Mouse (Mus musculus): ENCODE results near the gene Kctd10. TPM values are rescaled to one million over a fixed set of nuclear protein-coding genes. Genes with fewer than 3 reads are reported as not detected.

Gene Kctd10
- polyA plus RNA-seq, 1 experiment from 2014 or later, result 115 TPM

- no peak overlapping the region for H3K9ac ChIP-seq
- H3K36me3 ChIP-seq, result peaks cover 97% of the 10 kb centered on the region
- 0 out of 2 replicates have a peak, but pooled peaks have one; percentile 29 for ATAC-seq (ENCODE audit: insufficient number of reproducible peaks, insufficient read depth, low FRiP score, low TSS enrichment)
- peaks cover 14% of the 10 kb centered on the region for H3K4me1 ChIP-seq
- H3K27me3 ChIP-seq, result no peaks in the 10 kb centered on the region
- no peak overlapping the region for H3K27ac ChIP-seq
- no peaks in the 10 kb centered on the region for H3K9me3 ChIP-seq
- no peak overlapping the region for H3K4me2 ChIP-seq (replicated peaks)
- 90% methylated on average over 23 of the region's 23 CpGs for WGBS
- H3K4me3 ChIP-seq, result no peak overlapping the region
Measured at GRCm38 (mm10) chr5:114365043-114365752, 15.1 kb downstream of the Kctd10 start.

- Histone ChIP-seq H3K36me3 (peaks cover 66% of the 10 kb centered on the region), H3K4me3 (no peak overlapping the region), H3K4me1 (peaks cover 15% of the 10 kb centered on the region), H3K4me2 (replicated peaks) (no peak overlapping the region), H3K9ac (no peak overlapping the region), H3K27me3 (no peaks in the 10 kb centered on the region), H3K9me3 (no peaks in the 10 kb centered on the region), H3K27ac (no peak overlapping the region)
- ATAC-seq (ENCODE audit: insufficient number of reproducible peaks, insufficient read depth, low FRiP score, low TSS enrichment), result no peak
- 86% methylated on average over 15 of the region's 15 CpGs for WGBS
Measured at GRCm38 (mm10) chr5:114360968-114361367, 19.3 kb downstream of the Kctd10 start.

- ATAC-seq (ENCODE audit: insufficient number of reproducible peaks, insufficient read depth, low FRiP score, low TSS enrichment), result no peak
- Histone ChIP-seq H3K9me3 (no peaks in the 10 kb centered on the region), H3K4me2 (replicated peaks) (no peak overlapping the region), H3K4me3 (no peak overlapping the region), H3K4me1 (peaks cover 15% of the 10 kb centered on the region), H3K9ac (no peak overlapping the region), H3K36me3 (peaks cover 52% of the 10 kb centered on the region), H3K27me3 (no peaks in the 10 kb centered on the region), H3K27ac (no peak overlapping the region; the same call in 1 of the 2 replicates)
- WGBS, result 64% methylated on average over 8 of the region's 8 CpGs
Measured at GRCm38 (mm10) chr5:114359586-114359985, 20.7 kb downstream of the Kctd10 start.

- WGBS, result 76% methylated on average over 10 of the region's 10 CpGs
- no peak for ATAC-seq (ENCODE audit: insufficient number of reproducible peaks, insufficient read depth, low FRiP score, low TSS enrichment)
- peaks cover 15% of the 10 kb centered on the region for H3K4me1 ChIP-seq
- no peak overlapping the region for H3K4me3 ChIP-seq
- peaks cover 45% of the 10 kb centered on the region for H3K36me3 ChIP-seq
- H3K27ac ChIP-seq, result no peak overlapping the region; the same call in 1 of the 2 replicates
- no peaks in the 10 kb centered on the region for H3K27me3 ChIP-seq
- H3K9me3 ChIP-seq, result no peaks in the 10 kb centered on the region
- H3K9ac ChIP-seq, result no peak overlapping the region
- H3K4me2 ChIP-seq (replicated peaks), result no peak overlapping the region
Measured at GRCm38 (mm10) chr5:114358833-114359232, 21.5 kb downstream of the Kctd10 start.

GRCm38 (mm10) chr5:114356936-114357751 is 23.2 kb downstream of the Kctd10 start:
- 0 out of 2 replicates have a peak, but pooled peaks have one; percentile 35 for ATAC-seq (ENCODE audit: insufficient number of reproducible peaks, insufficient read depth, low FRiP score, low TSS enrichment)
- WGBS, result 50% methylated on average over 23 of the region's 23 CpGs
- Histone ChIP-seq H3K4me1 (peaks cover 15% of the 10 kb centered on the region), H3K9ac (peak overlapping the region; percentile 3; the same call in 1 of the 2 replicates), H3K27me3 (no peaks in the 10 kb centered on the region), H3K4me2 (replicated peaks) (peak overlapping the region; percentile 27), H3K27ac (peak overlapping the region; percentile 52), H3K9me3 (no peaks in the 10 kb centered on the region), H3K4me3 (no peak overlapping the region), H3K36me3 (peaks cover 28% of the 10 kb centered on the region)

- Histone ChIP-seq H3K36me3 (peaks cover 20% of the 10 kb centered on the region), H3K27ac (peak overlapping the region; percentile 52), H3K9ac (peak overlapping the region; percentile 3; the same call in 1 of the 2 replicates), H3K9me3 (no peaks in the 10 kb centered on the region), H3K4me1 (peaks cover 15% of the 10 kb centered on the region), H3K4me2 (replicated peaks) (peak overlapping the region; percentile 27), H3K4me3 (no peak overlapping the region), H3K27me3 (no peaks in the 10 kb centered on the region; the same call in 1 of the 2 replicates)
- WGBS, result 24% methylated on average over 7 of the region's 7 CpGs
- ATAC-seq (ENCODE audit: insufficient number of reproducible peaks, insufficient read depth, low FRiP score, low TSS enrichment), result 0 out of 2 replicates have a peak, but pooled peaks have one; percentile 70
Measured at GRCm38 (mm10) chr5:114356250-114356935, 23.9 kb downstream of the Kctd10 start.

- ATAC-seq (ENCODE audit: insufficient number of reproducible peaks, insufficient read depth, low FRiP score, low TSS enrichment), result no peak
- no peaks in the 10 kb centered on the region; the same call in 1 of the 2 replicates for H3K27me3 ChIP-seq
- H3K9ac ChIP-seq, result no peak overlapping the region
- WGBS, result 66% methylated on average over 10 of the region's 10 CpGs
- H3K27ac ChIP-seq, result no peak overlapping the region
- H3K36me3 ChIP-seq, result no peaks in the 10 kb centered on the region
- peaks cover 2% of the 10 kb centered on the region; the same call in 1 of the 2 replicates for H3K4me1 ChIP-seq
- no peak overlapping the region for H3K4me2 ChIP-seq (replicated peaks)
- H3K9me3 ChIP-seq, result no peaks in the 10 kb centered on the region
- no peak overlapping the region for H3K4me3 ChIP-seq
Measured at GRCm38 (mm10) chr5:114351490-114351889, 28.8 kb downstream of the Kctd10 start.

GRCm38 (mm10) chr5:114347005-114347404 is 33.3 kb downstream of the Kctd10 start:
- no peak overlapping the region for H3K27ac ChIP-seq
- H3K4me3 ChIP-seq, result no peak overlapping the region
- H3K4me1 ChIP-seq, result no peaks in the 10 kb centered on the region
- no peaks in the 10 kb centered on the region for H3K36me3 ChIP-seq
- no peaks in the 10 kb centered on the region for H3K9me3 ChIP-seq
- H3K9ac ChIP-seq, result no peak overlapping the region
- no peak overlapping the region for H3K4me2 ChIP-seq (replicated peaks)
- H3K27me3 ChIP-seq, result no peaks in the 10 kb centered on the region; the same call in 1 of the 2 replicates
- ATAC-seq (ENCODE audit: insufficient number of reproducible peaks, insufficient read depth, low FRiP score, low TSS enrichment), result no peak
- 83% methylated on average over 10 of the region's 10 CpGs for WGBS

- Histone ChIP-seq H3K4me3 (no peak overlapping the region), H3K4me1 (no peaks in the 10 kb centered on the region), H3K9me3 (no peaks in the 10 kb centered on the region), H3K9ac (no peak overlapping the region), H3K4me2 (replicated peaks) (no peak overlapping the region), H3K27me3 (no peaks in the 10 kb centered on the region), H3K36me3 (no peaks in the 10 kb centered on the region), H3K27ac (no peak overlapping the region)
- ATAC-seq (ENCODE audit: insufficient number of reproducible peaks, insufficient read depth, low FRiP score, low TSS enrichment), result no peak
- 52% methylated on average over 3 of the region's 3 CpGs for WGBS
Measured at GRCm38 (mm10) chr5:114345538-114345937, 34.8 kb downstream of the Kctd10 start.

- Histone ChIP-seq H3K4me3 (no peak overlapping the region), H3K36me3 (no peaks in the 10 kb centered on the region), H3K9ac (no peak overlapping the region), H3K27me3 (no peaks in the 10 kb centered on the region), H3K27ac (no peak overlapping the region), H3K9me3 (no peaks in the 10 kb centered on the region), H3K4me1 (no peaks in the 10 kb centered on the region), H3K4me2 (replicated peaks) (no peak overlapping the region)
- no peak for ATAC-seq (ENCODE audit: insufficient number of reproducible peaks, insufficient read depth, low FRiP score, low TSS enrichment)
- WGBS, result 83% methylated on average over 7 of the region's 7 CpGs
Measured at GRCm38 (mm10) chr5:114343612-114344011, 36.7 kb downstream of the Kctd10 start.

GRCm38 (mm10) chr5:114342996-114343395 is 37.3 kb downstream of the Kctd10 start:
- no peaks in the 10 kb centered on the region for H3K4me1 ChIP-seq
- no peak overlapping the region for H3K27ac ChIP-seq
- H3K36me3 ChIP-seq, result no peaks in the 10 kb centered on the region
- WGBS, result 82% methylated on average over 5 of the region's 5 CpGs
- no peak overlapping the region for H3K4me3 ChIP-seq
- H3K4me2 ChIP-seq (replicated peaks), result no peak overlapping the region
- ATAC-seq (ENCODE audit: insufficient number of reproducible peaks, insufficient read depth, low FRiP score, low TSS enrichment), result no peak
- H3K9ac ChIP-seq, result no peak overlapping the region
- no peaks in the 10 kb centered on the region for H3K27me3 ChIP-seq
- no peaks in the 10 kb centered on the region for H3K9me3 ChIP-seq

All from embryonic facial prominence, embryonic 12.5 days (tissue).